Mouse (Mus musculus): ENCODE results near the gene Trak1. TPM values are rescaled to one million over a fixed set of nuclear protein-coding genes. Genes with fewer than 3 reads are reported as not detected.
A peak's percentile ranks its signal among the peaks of the same experiment; 100 is the strongest.

Gene Trak1
- 5.1 and 9.7 TPM in 2 replicates for polyA plus RNA-seq (2012; ENCODE audit: insufficient read depth, low replicate concordance)

DNA sequence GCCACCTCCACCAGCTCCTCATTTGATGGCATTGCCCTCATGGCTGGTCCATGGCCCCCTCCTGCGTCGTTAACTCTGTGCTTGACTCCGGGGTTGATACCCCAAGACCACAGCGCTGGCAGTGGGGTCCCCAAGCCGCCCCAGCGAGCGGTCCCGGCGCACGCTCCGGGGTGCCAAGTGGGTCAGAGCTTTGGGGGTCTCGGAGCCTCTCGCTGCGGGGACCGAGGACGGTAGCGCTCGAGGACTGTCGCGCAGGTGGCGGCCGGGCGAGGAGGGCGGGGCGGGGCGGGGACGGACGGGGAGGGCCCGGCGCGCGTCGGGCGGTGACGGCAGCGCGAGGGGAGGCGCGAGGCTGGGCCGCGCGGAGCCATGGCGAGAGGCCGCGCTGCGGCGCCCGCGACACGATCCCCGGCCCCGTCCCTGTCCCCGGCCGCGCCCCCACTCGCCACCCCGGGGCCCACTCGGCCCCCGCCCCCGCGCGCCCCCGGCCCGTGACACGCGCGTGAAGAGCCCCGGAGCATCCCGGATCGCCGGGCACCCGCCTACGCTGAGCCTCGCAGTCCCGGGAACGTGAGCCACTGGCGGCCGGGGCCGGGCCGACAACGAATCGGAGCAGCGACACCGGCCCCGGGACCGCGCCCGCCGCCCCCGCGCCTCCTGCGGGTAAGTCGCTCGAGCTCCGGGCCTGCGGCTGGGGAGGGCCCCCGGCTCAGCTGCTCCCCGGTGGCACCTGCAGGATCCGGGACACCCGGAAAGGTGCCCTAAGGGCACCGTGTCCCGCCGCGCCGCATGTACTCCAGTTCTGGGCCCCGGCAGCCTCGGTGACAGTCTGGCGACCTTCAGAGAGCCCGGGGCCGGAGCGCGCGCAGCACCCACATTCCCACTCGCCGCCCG lies at the start of gene Trak1:
TSS of gene Trak1 (plus strand) at position 332 of the 894 bp plus-strand sequence.
- Histone ChIP-seq H3K4me3 (replicated peaks) (peak within 1 kb of the TSS; percentile 92), H3K9me3 (peaks cover 4% of the 10 kb centered on the region; the same call in 1 of the 2 replicates), H3K4me1 (peaks cover 39% of the 10 kb centered on the region), H3K27me3 (replicated peaks) (peaks cover 55% of the 10 kb centered on the region), H3K36me3 (replicated peaks; ENCODE audit: low read length) (no peaks in the 10 kb centered on the region)
- TF ChIP-seq FLI1 (IDR thresholded peaks at IDR 0.05; ENCODE audit: low read length) (no peak), GATA1 (IDR thresholded peaks at IDR 0.05; ENCODE audit: borderline replicate concordance, low read length) (no peak)

DNA sequence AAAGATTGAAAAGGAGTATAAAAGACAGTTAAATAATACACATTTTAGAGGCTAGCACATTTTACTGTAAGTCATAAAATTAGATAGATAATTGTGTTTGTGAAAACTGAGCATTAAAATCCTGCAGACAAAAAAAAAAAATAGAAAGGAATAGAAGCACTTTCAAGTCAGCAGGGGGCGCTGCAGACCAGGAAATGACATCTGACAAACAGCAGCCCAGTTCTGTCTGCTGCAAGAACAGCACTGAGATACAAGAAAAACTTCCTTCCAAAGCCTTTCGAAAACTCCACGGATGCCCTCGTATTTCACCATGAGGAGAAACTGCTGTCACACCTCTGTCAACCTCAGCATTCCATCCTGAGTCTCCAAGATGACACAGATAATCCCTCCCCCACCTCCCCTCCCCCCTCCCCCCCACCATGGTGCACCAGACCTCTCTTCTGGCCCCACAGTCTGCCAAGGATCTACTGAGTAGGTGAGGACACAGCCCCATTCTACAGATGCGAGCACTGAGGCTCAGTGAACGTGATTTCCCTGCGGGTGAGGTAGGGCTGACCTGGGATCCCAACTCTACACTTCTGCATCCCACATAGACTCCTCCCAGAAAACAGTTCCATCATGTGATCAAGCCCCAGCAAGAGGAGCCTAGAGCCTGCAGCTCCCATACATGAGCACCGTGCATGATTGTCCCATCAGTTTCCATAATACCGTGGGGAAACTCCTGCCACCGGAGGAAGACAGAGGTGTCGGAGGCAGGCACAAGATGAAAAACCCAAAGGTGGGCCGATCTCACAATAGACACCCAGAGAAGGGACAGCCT lies 49.1 kb upstream of the Trak1 start:
- Histone ChIP-seq H3K9me3 (no peaks in the 10 kb centered on the region), H3K4me3 (replicated peaks) (no peak overlapping the region), H3K36me3 (replicated peaks; ENCODE audit: low read length) (no peaks in the 10 kb centered on the region), H3K4me1 (0 out of 2 replicates have a peak, but pooled peaks cover 3% of the 10 kb centered on the region), H3K27me3 (replicated peaks) (peaks cover 38% of the 10 kb centered on the region)
- no peak for TF ChIP-seq FLI1 (IDR thresholded peaks at IDR 0.05; ENCODE audit: low read length)
- TF ChIP-seq GATA1 (IDR thresholded peaks at IDR 0.05; ENCODE audit: borderline replicate concordance, low read length) = no peak

DNA sequence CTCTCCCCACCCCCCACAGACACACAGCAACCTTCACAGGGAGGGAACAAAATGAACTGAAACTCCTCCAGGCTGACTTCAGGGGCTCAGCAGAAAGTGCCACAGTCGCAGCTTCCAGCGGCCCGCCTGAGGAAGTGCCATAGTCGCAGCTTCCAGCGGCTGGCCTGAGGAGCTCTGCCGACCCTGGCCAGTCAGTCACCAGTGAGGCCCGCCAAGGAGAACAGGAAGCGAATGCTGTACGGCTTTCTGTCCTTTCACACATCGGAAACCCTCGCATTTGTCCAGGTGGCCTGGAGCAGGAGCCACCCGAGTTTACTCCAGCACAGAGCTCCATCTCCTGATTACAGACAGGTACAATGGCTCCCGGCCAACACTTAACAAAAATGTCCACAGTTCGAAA lies 47.5 kb upstream of the Trak1 start:
- Histone ChIP-seq H3K27me3 (replicated peaks) (peaks cover 31% of the 10 kb centered on the region), H3K9me3 (no peaks in the 10 kb centered on the region), H3K4me3 (replicated peaks) (no peak overlapping the region), H3K4me1 (0 out of 2 replicates have a peak, but pooled peaks cover 3% of the 10 kb centered on the region), H3K36me3 (replicated peaks; ENCODE audit: low read length) (no peaks in the 10 kb centered on the region)
- TF ChIP-seq GATA1 (IDR thresholded peaks at IDR 0.05; ENCODE audit: borderline replicate concordance, low read length) (no peak), FLI1 (IDR thresholded peaks at IDR 0.05; ENCODE audit: low read length) (no peak)

DNA sequence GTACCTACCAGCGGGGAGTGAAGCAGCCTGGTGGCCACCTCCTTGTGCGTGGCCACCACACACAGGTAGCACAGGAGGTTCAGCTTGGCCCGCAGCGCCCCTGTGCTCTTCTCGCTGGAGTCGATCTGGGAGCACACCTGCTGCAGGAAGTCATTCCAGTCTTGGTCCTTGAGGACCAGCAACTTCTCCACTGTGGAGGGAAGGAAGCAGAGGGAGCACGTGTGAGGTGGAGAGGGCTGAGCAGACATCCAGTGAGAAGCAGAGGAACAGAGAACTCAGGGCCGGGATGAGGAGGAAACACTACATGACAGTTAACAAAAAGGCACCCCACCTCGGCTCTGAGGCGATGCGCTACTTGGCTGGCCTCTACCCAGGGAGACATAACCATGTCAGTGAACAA lies 46.4 kb upstream of the Trak1 start:
- no peak overlapping the region for H3K4me3 ChIP-seq (replicated peaks)
- H3K4me1 ChIP-seq = 0 out of 2 replicates have a peak, but pooled peaks cover 3% of the 10 kb centered on the region
- H3K9me3 ChIP-seq = no peaks in the 10 kb centered on the region
- TF ChIP-seq GATA1 (IDR thresholded peaks at IDR 0.05; ENCODE audit: borderline replicate concordance, low read length) = no peak
- TF ChIP-seq FLI1 (IDR thresholded peaks at IDR 0.05; ENCODE audit: low read length) = no peak
- peaks cover 33% of the 10 kb centered on the region for H3K27me3 ChIP-seq (replicated peaks)
- no peaks in the 10 kb centered on the region for H3K36me3 ChIP-seq (replicated peaks; ENCODE audit: low read length)

DNA sequence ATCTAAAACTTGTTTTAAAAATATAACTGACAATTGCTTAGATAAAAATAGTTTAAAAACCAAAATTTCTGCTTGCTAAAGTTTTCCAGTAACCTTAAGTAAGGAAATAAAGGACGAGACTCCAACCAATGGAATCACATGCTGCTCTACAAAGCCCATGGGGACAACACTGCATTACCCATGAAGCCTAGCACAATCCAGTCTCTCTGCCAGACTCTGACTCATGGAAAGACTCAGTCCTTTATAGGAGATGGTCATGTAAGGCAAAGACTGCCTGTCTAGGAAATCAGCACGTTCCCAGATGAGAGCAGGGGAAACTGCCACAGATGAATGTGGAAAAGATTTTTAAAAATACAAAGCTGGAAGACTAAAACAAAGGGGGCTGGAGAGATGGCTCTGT lies 43.3 kb upstream of the Trak1 start:
- Histone ChIP-seq H3K4me3 (replicated peaks) (no peak overlapping the region), H3K4me1 (no peaks in the 10 kb centered on the region; the same call in 1 of the 2 replicates), H3K9me3 (no peaks in the 10 kb centered on the region), H3K36me3 (replicated peaks; ENCODE audit: low read length) (no peaks in the 10 kb centered on the region), H3K27me3 (replicated peaks) (peaks cover 38% of the 10 kb centered on the region)
- no peak for TF ChIP-seq GATA1 (IDR thresholded peaks at IDR 0.05; ENCODE audit: borderline replicate concordance, low read length)
- TF ChIP-seq FLI1 (IDR thresholded peaks at IDR 0.05; ENCODE audit: low read length) = no peak

DNA sequence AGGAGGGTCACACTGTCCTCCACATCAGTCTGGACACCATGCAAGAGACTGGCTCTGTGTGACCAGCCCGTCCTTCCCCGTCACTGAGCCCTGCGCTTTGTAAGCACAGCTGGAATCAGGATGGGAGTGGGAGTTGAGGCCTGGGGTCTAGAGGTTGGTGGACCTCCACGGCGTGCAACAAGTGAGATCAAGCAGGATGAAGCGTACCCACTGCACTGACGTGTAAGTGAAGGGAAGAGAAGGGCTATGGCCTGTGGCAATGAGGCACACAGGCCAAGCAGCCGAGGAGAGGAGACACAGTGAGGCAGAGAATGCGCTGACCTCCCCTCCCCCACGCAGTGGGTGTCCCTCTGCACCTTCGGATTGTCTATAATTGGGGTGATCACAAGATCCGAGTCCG lies 42.5 kb upstream of the Trak1 start:
- Histone ChIP-seq H3K27me3 (replicated peaks) (peaks cover 40% of the 10 kb centered on the region), H3K9me3 (no peaks in the 10 kb centered on the region), H3K4me1 (no peaks in the 10 kb centered on the region; the same call in 1 of the 2 replicates), H3K36me3 (replicated peaks; ENCODE audit: low read length) (no peaks in the 10 kb centered on the region), H3K4me3 (replicated peaks) (no peak overlapping the region)
- TF ChIP-seq FLI1 (IDR thresholded peaks at IDR 0.05; ENCODE audit: low read length) (no peak), GATA1 (IDR thresholded peaks at IDR 0.05; ENCODE audit: borderline replicate concordance, low read length) (no peak)

DNA sequence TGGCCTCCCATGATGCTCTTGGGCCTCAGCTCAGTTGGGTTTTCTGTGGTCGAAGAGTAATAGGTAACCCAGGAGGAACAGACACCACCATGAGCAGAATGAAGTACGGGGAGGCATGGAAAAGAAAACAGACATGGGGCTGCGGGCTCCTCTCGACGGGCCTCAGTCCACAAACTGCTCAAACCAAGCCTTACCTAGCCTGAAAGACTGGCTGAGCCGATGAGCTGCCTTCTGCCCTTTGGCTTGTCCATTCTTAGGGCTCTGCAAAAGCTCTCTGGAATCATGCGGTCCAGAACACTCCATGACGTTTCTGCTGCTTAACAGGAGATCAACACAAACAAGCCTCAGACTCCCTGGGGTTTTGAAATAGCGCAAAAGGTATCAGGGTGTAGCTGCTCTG lies 40.2 kb upstream of the Trak1 start:
- no peak overlapping the region for H3K4me3 ChIP-seq (replicated peaks)
- H3K36me3 ChIP-seq (replicated peaks; ENCODE audit: low read length) = no peaks in the 10 kb centered on the region
- no peaks in the 10 kb centered on the region; the same call in 1 of the 2 replicates for H3K4me1 ChIP-seq
- peaks cover 36% of the 10 kb centered on the region for H3K27me3 ChIP-seq (replicated peaks)
- H3K9me3 ChIP-seq = peaks cover 4% of the 10 kb centered on the region; the same call in 1 of the 2 replicates
- TF ChIP-seq FLI1 (IDR thresholded peaks at IDR 0.05; ENCODE audit: low read length) (no peak), GATA1 (IDR thresholded peaks at IDR 0.05; ENCODE audit: borderline replicate concordance, low read length) (no peak)

DNA sequence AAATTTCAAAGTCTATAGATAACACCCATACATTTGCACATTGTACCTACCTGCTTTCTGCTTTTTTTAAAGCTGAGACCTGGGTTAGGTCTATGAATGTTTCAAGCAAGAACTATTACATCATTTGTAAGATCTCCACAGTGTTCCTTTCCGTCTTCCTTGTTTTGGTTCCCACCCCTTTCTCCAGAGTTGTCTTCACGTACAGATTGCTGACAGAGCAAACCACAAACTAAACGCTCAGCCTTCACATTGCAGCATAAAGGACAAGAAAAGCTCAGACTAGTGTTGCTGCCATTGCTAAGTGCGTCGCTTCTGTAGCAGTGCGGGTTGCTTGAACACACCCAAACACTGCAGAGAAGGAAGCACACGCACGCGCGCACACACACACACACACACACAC lies 32.0 kb upstream of the Trak1 start:
- Histone ChIP-seq H3K4me3 (replicated peaks) (no peak overlapping the region), H3K36me3 (replicated peaks; ENCODE audit: low read length) (no peaks in the 10 kb centered on the region), H3K9me3 (peaks cover 8% of the 10 kb centered on the region; the same call in 1 of the 2 replicates), H3K27me3 (replicated peaks) (peaks cover 36% of the 10 kb centered on the region), H3K4me1 (peaks cover 12% of the 10 kb centered on the region)
- no peak for TF ChIP-seq FLI1 (IDR thresholded peaks at IDR 0.05; ENCODE audit: low read length)
- TF ChIP-seq GATA1 (IDR thresholded peaks at IDR 0.05; ENCODE audit: borderline replicate concordance, low read length) = no peak

DNA sequence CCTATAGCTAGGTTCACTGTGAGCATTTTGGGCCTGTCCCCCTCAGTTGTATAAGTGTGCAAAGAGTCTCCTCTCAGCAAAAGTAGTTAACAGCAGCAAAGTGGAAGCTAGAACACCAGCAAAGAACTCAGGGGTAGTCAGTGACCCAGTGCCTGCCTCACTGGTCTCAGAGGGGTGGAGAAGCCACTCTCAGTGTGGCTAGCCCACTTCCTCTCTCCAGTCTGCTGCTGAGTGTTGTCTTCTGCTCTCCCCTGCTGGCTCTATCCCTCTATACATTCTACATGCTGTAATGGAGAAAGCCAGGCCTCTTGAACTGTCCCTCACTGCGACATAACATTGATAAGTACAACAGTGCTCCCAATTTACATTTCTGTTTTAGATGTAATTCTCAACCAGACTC lies 26.2 kb upstream of the Trak1 start:
- Histone ChIP-seq H3K4me3 (replicated peaks) (no peak overlapping the region), H3K36me3 (replicated peaks; ENCODE audit: low read length) (no peaks in the 10 kb centered on the region), H3K27me3 (replicated peaks) (peaks cover 52% of the 10 kb centered on the region), H3K4me1 (peaks cover 21% of the 10 kb centered on the region; the same call in 1 of the 2 replicates), H3K9me3 (0 out of 2 replicates have a peak, but pooled peaks cover 4% of the 10 kb centered on the region)
- TF ChIP-seq GATA1 (IDR thresholded peaks at IDR 0.05; ENCODE audit: borderline replicate concordance, low read length) = no peak
- TF ChIP-seq FLI1 (IDR thresholded peaks at IDR 0.05; ENCODE audit: low read length) = no peak

Measured in megakaryocyte, embryonic 14.5 days (primary cell).